Mouse (Mus musculus): ENCODE measurements around the gene Avp. TPM values are rescaled to one million over a fixed set of nuclear protein-coding genes. Genes with fewer than 3 reads are reported as not detected.
"Not testable (repeated sequence)": the region's sequence is repeated elsewhere in the genome, so short reads cannot be mapped to it uniquely, and the experiment has no call there.

Gene Avp
- total RNA-seq (2022), result 10 to 100 TPM in 2 of 4 experiments, 1 to 10 TPM in 2; 5.0 to 23.8 (median 11.3) TPM

- DNase-seq (ENCODE audit: low spot score in 2 of 2), result no peak
Measured at GRCm38 (mm10) chr2:130582552-130582951, at the start of gene Avp. TSS of gene Avp (minus strand) at chr2:130582554.

GRCm38 (mm10) chr2:130629839-130630203, 47.5 kb upstream of the Avp start, which contains the start of the genes Fastkd5 and Ubox5:
TSS of gene Fastkd5 (minus strand) at chr2:130630027.
TSS of gene Ubox5 (minus strand) at chr2:130630038.
- DNase-seq (ENCODE audit: low spot score in 2 of 2), result peak; percentile 83 to 96

GRCm38 (mm10) chr2:130629080-130629838, 46.9 kb upstream of the Avp start:
- DNase-seq (ENCODE audit: low spot score in 2 of 2), result no peak

- no peak for DNase-seq (ENCODE audit: low spot score in 2 of 2)
Measured at GRCm38 (mm10) chr2:130628424-130628823, 46.1 kb upstream of the Avp start.

- DNase-seq (ENCODE audit: low spot score in 2 of 2), result no peak
Measured at GRCm38 (mm10) chr2:130618972-130619371, 36.6 kb upstream of the Avp start.

GRCm38 (mm10) chr2:130613091-130613490, 30.7 kb upstream of the Avp start:
- DNase-seq (ENCODE audit: low spot score in 2 of 2), result no peak

- DNase-seq (ENCODE audit: low spot score in 2 of 2), result no peak
Measured at GRCm38 (mm10) chr2:130602195-130602594, 19.8 kb upstream of the Avp start.

- DNase-seq (ENCODE audit: low spot score in 2 of 2), result no peak
Measured at GRCm38 (mm10) chr2:130598399-130598798, 16.0 kb upstream of the Avp start.

GRCm38 (mm10) chr2:130597601-130598010, 15.3 kb upstream of the Avp start:
- DNase-seq (ENCODE audit: low spot score in 2 of 2), result no peak

- no peak for DNase-seq (ENCODE audit: low spot score in 2 of 2)
Measured at GRCm38 (mm10) chr2:130595596-130595995, 13.2 kb upstream of the Avp start.

- DNase-seq (ENCODE audit: low spot score in 2 of 2), result no peak
Measured at GRCm38 (mm10) chr2:130591016-130591415, 8.7 kb upstream of the Avp start.

- DNase-seq (ENCODE audit: low spot score in 2 of 2), result no peak
Measured at GRCm38 (mm10) chr2:130589761-130590160, 7.4 kb upstream of the Avp start.

GRCm38 (mm10) chr2:130589157-130589556, 6.8 kb upstream of the Avp start:
- no peak for DNase-seq (ENCODE audit: low spot score in 2 of 2)

GRCm38 (mm10) chr2:130588373-130588772, 6.0 kb upstream of the Avp start:
- DNase-seq (ENCODE audit: low spot score in 2 of 2), result no peak

GRCm38 (mm10) chr2:130586016-130586415, 3.7 kb upstream of the Avp start:
- peak in 1 of 2 experiments; percentile 56 for DNase-seq (ENCODE audit: low spot score in 2 of 2)

GRCm38 (mm10) chr2:130583902-130584560, 1.7 kb upstream of the Avp start:
- DNase-seq (ENCODE audit: low spot score in 2 of 2), result no peak

- DNase-seq (ENCODE audit: low spot score in 2 of 2), result no peak
Measured at GRCm38 (mm10) chr2:130581201-130581600, 1.2 kb downstream of the Avp start.

GRCm38 (mm10) chr2:130579791-130580190, 2.6 kb downstream of the Avp start:
- DNase-seq (ENCODE audit: low spot score in 2 of 2), result no peak

- peak in 1 of 2 experiments; percentile 72 for DNase-seq (ENCODE audit: low spot score in 2 of 2)
Measured at GRCm38 (mm10) chr2:130578148-130578547, 4.2 kb downstream of the Avp start.

- no peak for DNase-seq (ENCODE audit: low spot score in 2 of 2)
Measured at GRCm38 (mm10) chr2:130577632-130578031, 4.7 kb downstream of the Avp start.

GRCm38 (mm10) chr2:130577021-130577420, 5.3 kb downstream of the Avp start:
- no peak for DNase-seq (ENCODE audit: low spot score in 2 of 2)

- not testable (repeated sequence) for DNase-seq (ENCODE audit: low spot score in 2 of 2)
Measured at GRCm38 (mm10) chr2:130576564-130576963, 5.8 kb downstream of the Avp start.

GRCm38 (mm10) chr2:130575873-130576272, 6.5 kb downstream of the Avp start, which contains the start of gene Oxt:
TSS of gene Oxt (plus strand) at chr2:130576173.
- no peak for DNase-seq (ENCODE audit: low spot score in 2 of 2)
